Mouse (Mus musculus): ENCODE measurements around the gene Krt84.
A peak's percentile ranks its signal among the peaks of the same experiment; 100 is the strongest.

Gene Krt84

GRCm38 (mm10) chr15:101495266-101495665, 37.4 kb downstream of the Krt84 start:
- DNase-seq (ENCODE audit: low spot score in 2 of 2), result no peak

GRCm38 (mm10) chr15:101494203-101494602, 38.4 kb downstream of the Krt84 start:
- no peak for DNase-seq (ENCODE audit: low spot score in 2 of 2)

DNA sequence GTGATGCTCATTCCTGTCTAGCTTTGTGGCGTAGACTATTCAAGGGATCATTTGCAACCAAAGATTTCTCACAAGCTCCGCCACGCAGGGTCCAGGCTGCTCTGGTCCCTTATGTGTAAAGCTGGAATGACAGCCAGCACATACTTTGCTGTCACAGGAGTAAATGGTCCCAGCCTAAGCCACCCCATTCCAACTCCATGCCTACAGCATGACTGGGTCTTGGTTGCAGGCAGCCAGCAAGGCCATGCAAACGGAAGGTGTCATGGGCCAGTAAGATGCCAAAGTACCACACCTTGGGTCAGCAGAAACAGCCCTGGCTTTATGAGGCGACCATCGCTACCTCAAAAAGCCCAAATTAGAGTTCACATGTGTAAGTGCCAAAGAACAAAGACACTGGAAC, 38.9 kb downstream of the Krt84 start:
- DNase-seq (ENCODE audit: low spot score in 2 of 2), result no peak

GRCm38 (mm10) chr15:101492718-101493117, 39.9 kb downstream of the Krt84 start:
- DNase-seq (ENCODE audit: low spot score in 2 of 2), result no peak

- no peak for DNase-seq (ENCODE audit: low spot score in 2 of 2)
Measured at GRCm38 (mm10) chr15:101491431-101491830, 41.2 kb downstream of the Krt84 start, which contains the start of gene Krt83. Gene Krt83 (minus strand): TSS chr15:101491512.

- peak; percentile 56 for DNase-seq (ENCODE audit: low spot score in 2 of 2)
Measured at GRCm38 (mm10) chr15:101485911-101486635, 46.5 kb downstream of the Krt84 start.

DNA sequence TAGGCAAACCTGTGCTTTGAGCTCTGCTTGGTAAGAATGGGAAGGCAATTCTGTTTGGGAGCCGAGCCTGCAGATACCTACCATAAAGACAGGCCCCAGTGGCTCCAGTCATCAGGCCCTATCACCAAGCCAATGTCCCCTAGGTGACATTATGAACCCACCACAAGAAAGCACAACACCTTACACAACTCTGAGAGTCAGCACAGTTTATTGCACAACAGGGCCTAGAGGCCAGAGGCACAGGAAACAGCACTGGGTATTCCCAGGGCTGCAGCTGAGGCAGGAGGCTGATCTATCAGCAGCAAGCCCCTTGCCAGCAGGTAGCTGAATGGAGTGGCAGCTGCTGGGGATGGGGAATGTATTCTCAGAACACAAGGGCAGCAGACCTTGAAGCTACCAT, 47.7 kb downstream of the Krt84 start:
- DNase-seq (ENCODE audit: low spot score in 2 of 2), result no peak

DNA sequence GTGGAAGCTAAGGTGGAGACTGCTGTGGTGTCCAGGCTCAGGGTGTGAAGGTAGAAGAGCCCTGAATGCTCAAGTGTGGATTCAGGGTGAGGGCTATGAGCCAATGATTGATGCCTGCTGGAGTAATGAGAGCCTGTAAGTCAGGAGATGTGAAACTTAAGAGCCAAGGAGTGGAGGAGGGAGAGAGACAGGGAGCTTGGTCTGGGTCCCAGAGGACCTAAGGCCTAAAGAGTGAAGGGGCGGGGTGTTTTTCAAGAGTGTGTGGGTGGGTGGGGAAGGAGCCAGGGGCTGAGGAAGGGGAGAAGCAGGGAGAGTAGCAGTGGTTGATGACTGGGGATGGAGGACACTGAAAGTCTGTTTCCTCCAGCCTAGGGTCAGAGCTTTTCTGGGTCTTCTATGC, 49.0 kb downstream of the Krt84 start:
- DNase-seq (ENCODE audit: low spot score in 2 of 2), result no peak

DNA sequence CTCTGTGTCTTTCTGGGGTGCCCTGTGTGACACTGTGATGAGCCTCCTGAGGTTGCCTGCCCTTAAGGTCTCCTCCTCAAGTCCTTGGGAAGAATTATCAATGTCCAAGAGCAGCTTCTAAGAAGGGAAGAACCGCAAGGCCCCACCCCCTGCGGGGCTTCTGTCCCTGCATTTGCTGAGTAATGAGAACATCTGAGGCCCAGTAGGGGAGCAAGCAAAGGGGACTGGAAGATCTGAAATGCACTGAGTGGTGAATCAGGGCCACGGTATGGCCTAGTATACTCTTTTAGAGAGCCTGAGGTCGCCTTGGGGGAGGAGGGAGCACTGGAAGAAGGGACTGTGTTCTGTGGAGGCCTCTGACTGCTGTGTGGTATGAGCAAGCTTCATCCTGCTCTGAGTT, 50.6 kb downstream of the Krt84 start:
- DNase-seq (ENCODE audit: low spot score in 2 of 2), result no peak

- DNase-seq (ENCODE audit: low spot score in 2 of 2), result no peak
Measured at GRCm38 (mm10) chr15:101479666-101480060, 53.0 kb downstream of the Krt84 start.

DNA sequence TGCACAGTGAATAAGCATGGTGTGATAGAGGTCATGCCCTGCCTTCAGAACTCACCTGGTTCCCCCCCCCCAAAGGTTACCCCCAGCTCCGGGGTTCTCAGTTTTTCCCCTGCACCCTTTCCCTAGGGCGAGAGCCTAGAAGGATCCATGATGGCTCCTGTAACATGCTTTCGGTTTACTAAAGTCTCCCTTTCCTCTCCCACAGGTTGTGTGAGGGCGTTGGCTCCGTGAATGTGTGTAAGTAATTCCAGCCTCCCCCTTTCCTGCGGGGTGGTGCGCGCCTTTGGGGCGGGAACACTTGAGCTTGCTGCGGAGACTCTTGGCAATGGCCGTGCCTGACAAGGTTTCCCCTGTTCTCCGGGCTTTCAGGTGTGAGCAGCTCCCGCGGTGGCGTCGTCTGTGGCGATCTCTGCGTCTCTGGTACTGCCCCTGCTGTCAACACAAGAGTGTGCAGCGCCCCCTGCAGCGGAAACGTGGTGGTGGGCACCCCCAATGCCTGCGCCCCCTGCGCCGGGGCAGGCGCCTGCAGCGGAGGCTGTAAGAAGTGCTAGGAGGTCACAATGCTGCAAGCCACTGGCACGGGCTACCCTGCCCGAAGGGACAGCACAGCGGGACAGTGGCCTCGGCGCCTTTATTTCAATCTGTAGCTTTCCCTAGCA, 53.5 kb downstream of the Krt84 start:
- DNase-seq (ENCODE audit: low spot score in 2 of 2), result peak; percentile 47 to 53

Measured in right cerebral cortex, adult 2 months (tissue).